ENCODE assay signal across 8 mouse cellular contexts in the genomic region with DNA sequence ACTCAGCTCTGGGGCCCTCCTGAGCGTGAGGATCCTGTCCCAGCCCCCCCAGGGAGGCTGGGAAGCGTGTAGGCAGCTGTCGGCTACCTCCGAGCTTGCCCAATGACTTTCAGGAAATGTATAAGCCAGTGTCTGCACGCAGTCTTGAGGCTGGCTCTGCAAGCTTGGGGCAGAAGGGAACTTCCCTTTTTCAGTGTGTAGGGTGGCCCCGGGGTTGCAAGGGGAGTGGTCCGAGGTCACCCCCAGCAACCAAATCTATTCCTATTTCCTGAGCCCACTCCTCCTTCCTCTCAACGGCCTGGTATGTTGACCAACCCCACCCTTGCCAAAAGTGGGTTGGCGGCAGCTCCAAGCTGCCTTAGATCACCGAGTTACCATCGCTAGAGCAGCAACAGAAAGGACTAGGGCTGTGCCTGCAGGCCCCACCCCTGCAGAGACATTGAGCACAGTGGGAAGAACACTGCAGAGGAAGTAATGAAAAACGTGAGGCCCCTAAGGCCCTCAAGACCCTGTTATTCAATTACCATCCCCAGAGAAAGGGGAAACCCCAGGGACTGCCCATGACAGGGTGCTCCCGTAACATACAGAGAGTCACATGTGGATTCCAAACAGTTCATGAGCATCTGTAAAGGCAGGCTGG. TPM values are rescaled to one million over a fixed set of nuclear protein-coding genes. Genes with fewer than 3 reads are reported as not detected.
A peak's percentile ranks its signal among the peaks of the same experiment; 100 is the strongest.
DNase-seq lines count a peak whose midpoint lies in the region; ATAC-seq lines count a peak whose summit lies in the region.

No protein-coding gene starts in this region.

- 49% methylated on average over 13 of the region's 13 CpGs for WGBS in kidney, embryonic 15.5 days
- 70% methylated on average over 13 of the region's 13 CpGs for WGBS in forebrain, embryonic 13.5 days
- WGBS in liver, embryonic 11.5 days = 27% methylated on average over 13 of the region's 13 CpGs

- intact Hi-C loops in left cerebral cortex, postnatal 14 days (cut with DNase I) = no loop called here
- intact Hi-C loops in left cerebral cortex, postnatal 4 days (cut with DNase I) = no loop called here

- ATAC-seq in kidney, embryonic 15.5 days (replicated peaks; ENCODE audit: low FRiP score) = no peak
- ATAC-seq in forebrain, embryonic 13.5 days = no peak
- ATAC-seq in liver, embryonic 11.5 days (replicated peaks; ENCODE audit: low FRiP score) = 0 out of 2 replicates have a peak, but pooled peaks have one; percentile 21
- ATAC-seq in neutrophil, adult 5-6 weeks (ENCODE audit: extremely low read depth, insufficient number of reproducible peaks, low FRiP score, poor library complexity, severe bottlenecking) = peak; percentile 62

- H3K9ac ChIP-seq in kidney, embryonic 15.5 days = no peak overlapping the region
- peak overlapping the region; percentile 37 for H3K9ac ChIP-seq in forebrain, embryonic 13.5 days
- H3K9ac ChIP-seq in liver, embryonic 11.5 days (ENCODE audit: low read depth, low read length) = no peak overlapping the region

- DNase-seq in kidney, postnatal 14 days = no peak
- DNase-seq in liver, embryonic 11.5 days (ENCODE audit: low spot score) = no peak
- no peak for DNase-seq in left cerebral cortex, postnatal 14 days (ENCODE audit: low spot score in 2 of 2)
- no peak for DNase-seq in left cerebral cortex, postnatal 4 days
- no peak for DNase-seq in gastrocnemius, adult 8-10 months (ENCODE audit: low spot score in 2 of 2)

- peak overlapping the region; percentile 90 for H3K27ac ChIP-seq in kidney, embryonic 15.5 days
- H3K27ac ChIP-seq in forebrain, embryonic 13.5 days = peak overlapping the region; percentile 99
- H3K27ac ChIP-seq in liver, embryonic 11.5 days (ENCODE audit: low read depth, low read length) = peak overlapping the region; percentile 68

- H3K27me3 ChIP-seq in kidney, embryonic 15.5 days = no peaks in the 10 kb centered on the region
- no peaks in the 10 kb centered on the region for H3K27me3 ChIP-seq in forebrain, embryonic 13.5 days
- H3K27me3 ChIP-seq in liver, embryonic 11.5 days (replicated peaks; ENCODE audit: control insufficient read depth, insufficient read depth, low read length) = no peaks in the 10 kb centered on the region

- H3K4me3 ChIP-seq in kidney, embryonic 15.5 days (replicated peaks) = no peak overlapping the region
- no peak overlapping the region; the same call in 1 of the 2 replicates for H3K4me3 ChIP-seq in forebrain, embryonic 13.5 days
- no peak overlapping the region for H3K4me3 ChIP-seq in liver, embryonic 11.5 days (ENCODE audit: low read depth, low read length)

- no peaks in the 10 kb centered on the region for H3K9me3 ChIP-seq in kidney, embryonic 15.5 days (replicated peaks)
- no peaks in the 10 kb centered on the region for H3K9me3 ChIP-seq in forebrain, embryonic 13.5 days (replicated peaks)
- no peaks in the 10 kb centered on the region for H3K9me3 ChIP-seq in liver, embryonic 11.5 days (ENCODE audit: control insufficient read depth, low read length)

- H3K4me1 ChIP-seq in kidney, embryonic 15.5 days = peaks cover 83% of the 10 kb centered on the region
- peaks cover 85% of the 10 kb centered on the region for H3K4me1 ChIP-seq in forebrain, embryonic 13.5 days
- peaks cover 43% of the 10 kb centered on the region for H3K4me1 ChIP-seq in liver, embryonic 11.5 days (replicated peaks; ENCODE audit: control insufficient read depth, insufficient read depth, low read length)

- H3K36me3 ChIP-seq in kidney, embryonic 15.5 days = peaks cover 64% of the 10 kb centered on the region
- H3K36me3 ChIP-seq in forebrain, embryonic 13.5 days (ENCODE audit: poor library complexity, severe bottlenecking) = peaks cover 69% of the 10 kb centered on the region
- H3K36me3 ChIP-seq in liver, embryonic 11.5 days (ENCODE audit: control insufficient read depth, insufficient read depth, low read length) = peaks cover 6% of the 10 kb centered on the region

- H3K4me2 ChIP-seq in kidney, embryonic 15.5 days = no peak overlapping the region
- no peak overlapping the region for H3K4me2 ChIP-seq in forebrain, embryonic 13.5 days
- H3K4me2 ChIP-seq in liver, embryonic 11.5 days = peak overlapping the region; percentile 28

RNA-seq across cellular contexts. Expression of gene Notch1, which starts 33.1 kb away (rescaled TPM):
- polyA plus RNA-seq in kidney, embryonic 15.5 days (2015; fragmentation: Nextera tagmentation; extraction: Ambion mirVana) = 22.0 and 24.6 TPM in 2 replicates
- 28.1 and 32.8 TPM in 2 replicates for polyA plus RNA-seq in forebrain, embryonic 13.5 days (2015; fragmentation: Nextera tagmentation; extraction: Ambion mirVana)
- 7.1 and 10.5 TPM in 2 replicates for polyA plus RNA-seq in liver, embryonic 11.5 days (2014; fragmentation: Nextera tagmentation; extraction: Ambion mirVana)
- total RNA-seq in neutrophil, adult 5-6 weeks (2017) = 46.5 and 48.8 TPM in 2 replicates
- 10 to 100 TPM; 23.6 to 27.5 TPM for total RNA-seq in left cerebral cortex, postnatal 14 days (2021)
- 10 to 100 TPM; 39.5 to 42.1 TPM for total RNA-seq in left cerebral cortex, postnatal 4 days (2021)
- total RNA-seq in gastrocnemius, adult 8-10 months (2022) = 1 to 10 TPM; 4.9 to 7.0 (median 5.2) TPM

RNA-seq across cellular contexts. Expression of gene Sec16a, which starts 38.3 kb away (rescaled TPM):
- 25.3 and 26.0 TPM in 2 replicates for polyA plus RNA-seq in kidney, embryonic 15.5 days (2015; fragmentation: Nextera tagmentation; extraction: Ambion mirVana)
- polyA plus RNA-seq in forebrain, embryonic 13.5 days (2015; fragmentation: Nextera tagmentation; extraction: Ambion mirVana) = 16.9 and 22.5 TPM in 2 replicates
- 33.7 TPM in 2 replicates for polyA plus RNA-seq in liver, embryonic 11.5 days (2014; fragmentation: Nextera tagmentation; extraction: Ambion mirVana)
- 62.1 and 65.5 TPM in 2 replicates for total RNA-seq in neutrophil, adult 5-6 weeks (2017)
- total RNA-seq in left cerebral cortex, postnatal 14 days (2021) = 10 to 100 TPM; 42.3 to 45.5 TPM
- total RNA-seq in left cerebral cortex, postnatal 4 days (2021) = 10 to 100 TPM; 52.3 to 52.6 TPM
- total RNA-seq in gastrocnemius, adult 8-10 months (2022) = 10 to 100 TPM; 22.2 to 26.6 (median 24.3) TPM

Comparison
In these comparisons a context has a peak if more than half of its experiments do, and no peak if none do; other contexts are left out.
1. ATAC-seq: peak in liver, embryonic 11.5 days (single experiment) and neutrophil, adult 5-6 weeks (single experiment); none in kidney, embryonic 15.5 days (single experiment) and forebrain, embryonic 13.5 days (single experiment).
2. Peak in every context shown above with its lines, with median percentiles within 50 percentile points of each other: H3K27ac ChIP-seq.